Mouse (Mus musculus) CH12.LX (cell line): ENCODE measurements around the gene Nfkbiz. TPM values are rescaled to one million over a fixed set of nuclear protein-coding genes. Genes with fewer than 3 reads are reported as not detected.

Experiments used
- DNase-seq: peaks from one replicate; pipeline ENCODE4 v3.0.0-alpha.2; 2013; ENCODE audit errors: extremely low read depth
- H3K27ac ChIP-seq: 2 replicates; pipeline ENCODE4 v1.5.1; 2012; ENCODE audit warnings: low read depth, mild to moderate bottlenecking, control low read depth, moderate library complexity; ENCODE audit not compliant: insufficient read depth
- H3K27me3 ChIP-seq: replicated peaks from 2 replicates; pipeline ENCODE3; 2012; ENCODE audit warnings: inconsistent platforms
- H3K36me3 ChIP-seq, 2 experiments: replicated peaks in 1 of 2; 2 replicates each; pipeline versions ENCODE3 to v1.6.1; 2012; ENCODE audit warnings: inconsistent platforms in 1 of 2, low read length in 1 of 2, mild to moderate bottlenecking in 1 of 2, mixed read lengths in 1 of 2, moderate library complexity in 1 of 2; ENCODE audit not compliant: control insufficient read depth in 1 of 2, insufficient read depth in 1 of 2
- H3K4me1 ChIP-seq, 2 experiments: 2 replicates each; pipeline ENCODE4 v1.6.1; 2012; ENCODE audit warnings: inconsistent platforms in 1 of 2, moderate library complexity in 1 of 2; ENCODE audit not compliant: insufficient read depth in 2 of 2, control insufficient read depth in 1 of 2
- H3K4me2 ChIP-seq: 2 replicates; pipeline ENCODE4 v1.6.1; 2012; ENCODE audit warnings: low read depth, mild to moderate bottlenecking, control low read depth; ENCODE audit not compliant: poor library complexity, insufficient read depth, severe bottlenecking
- H3K4me3 ChIP-seq, 3 experiments: fragments of 150-350 bp in 1 of 3; sonication (generic) in 1 of 3; replicated peaks in 1 of 3; 2 replicates each; pipeline versions ENCODE3 to v1.5.1; 2011 to 2012; ENCODE audit warnings: low read depth in 2 of 3, low read length in 2 of 3, mild to moderate bottlenecking in 2 of 3, moderate library complexity in 2 of 3, control low read depth in 1 of 3, improper control_type of control experiment in 1 of 3, inconsistent platforms in 1 of 3, mixed read lengths in 1 of 3; ENCODE audit not compliant: poor library complexity in 1 of 3
- H3K79me2 ChIP-seq: replicated peaks from 2 replicates; pipeline ENCODE4 v1.6.1; 2012; ENCODE audit warnings: mild to moderate bottlenecking, moderate library complexity; ENCODE audit not compliant: control insufficient read depth, poor library complexity, insufficient read depth, severe bottlenecking; ENCODE audit errors: extremely low read depth
- H3K9ac ChIP-seq: 2 replicates; pipeline ENCODE4 v1.6.1; 2012; ENCODE audit warnings: low read depth, mild to moderate bottlenecking, control low read depth, moderate library complexity; ENCODE audit not compliant: insufficient read depth
- H3K9me3 ChIP-seq: replicated peaks from 2 replicates; pipeline ENCODE3; 2012; ENCODE audit warnings: low read length, inconsistent platforms, mixed read lengths
- BHLHE40 ChIP-seq: IDR thresholded peaks from 2 replicates; pipeline ENCODE4 v1.6.1; 2011; ENCODE audit warnings: mild to moderate bottlenecking, low read depth, low read length, improper control_type of control experiment
- E2F4 ChIP-seq: IDR thresholded peaks from 2 replicates; pipeline ENCODE4 v1.6.1; 2011; ENCODE audit warnings: low read depth, low read length, improper control_type of control experiment; ENCODE audit not compliant: insufficient replicate concordance
- ELF1 ChIP-seq: IDR thresholded peaks from 2 replicates; pipeline ENCODE4 v1.6.1; 2014; ENCODE audit warnings: low read depth, mild to moderate bottlenecking, inconsistent platforms, low read length, improper control_type of control experiment
- ETS1 ChIP-seq: conservative IDR thresholded peaks from 2 replicates; pipeline ENCODE4 v1.6.1; 2012; ENCODE audit warnings: low read depth, mild to moderate bottlenecking, inconsistent platforms, low read length, improper control_type of control experiment, moderate library complexity
- GABPA ChIP-seq: IDR thresholded peaks from 2 replicates; pipeline ENCODE4 v1.6.1; 2012; ENCODE audit warnings: low read depth, low read length, improper control_type of control experiment, inconsistent platforms; ENCODE audit not compliant: insufficient replicate concordance
- HCFC1 ChIP-seq: IDR thresholded peaks from 2 replicates; pipeline ENCODE4 v1.6.1; 2012; ENCODE audit warnings: low read depth, mild to moderate bottlenecking, inconsistent platforms, low read length, improper control_type of control experiment
- IRF4 ChIP-seq: IDR thresholded peaks from 2 replicates; pipeline ENCODE4 v1.6.1; 2014; ENCODE audit warnings: low read depth, mild to moderate bottlenecking, inconsistent platforms, low read length, improper control_type of control experiment
- JUN ChIP-seq: IDR thresholded peaks from 2 replicates; pipeline ENCODE4 v1.6.1; 2011; ENCODE audit warnings: low read depth, mild to moderate bottlenecking, low read length, improper control_type of control experiment, moderate library complexity; ENCODE audit not compliant: insufficient read depth
- KAT2A ChIP-seq: IDR thresholded peaks from 2 replicates; pipeline ENCODE4 v1.6.1; 2012; ENCODE audit warnings: low read length, improper control_type of control experiment, inconsistent platforms; ENCODE audit not compliant: insufficient replicate concordance
- MAFK ChIP-seq: IDR thresholded peaks from 2 replicates; pipeline ENCODE4 v1.6.1; 2011; ENCODE audit warnings: low read length, improper control_type of control experiment; ENCODE audit not compliant: insufficient replicate concordance
- MAX ChIP-seq: IDR thresholded peaks from 2 replicates; pipeline ENCODE4 v1.6.1; 2011; ENCODE audit warnings: low read length, improper control_type of control experiment
- MAZ ChIP-seq: IDR thresholded peaks from 2 replicates; pipeline ENCODE4 v1.6.1; 2012; ENCODE audit warnings: low read depth, mild to moderate bottlenecking, inconsistent platforms, low read length, improper control_type of control experiment, moderate library complexity
- MXI1 ChIP-seq: IDR thresholded peaks from 2 replicates; pipeline ENCODE4 v1.6.1; 2011; ENCODE audit warnings: mild to moderate bottlenecking, low read depth, low read length, improper control_type of control experiment
- NELFE ChIP-seq: IDR thresholded peaks from 2 replicates; pipeline ENCODE4 v1.6.1; 2011; ENCODE audit warnings: low read depth, low read length, improper control_type of control experiment
- POLR2A ChIP-seq: IDR thresholded peaks from 2 replicates; pipeline ENCODE4 v1.6.1; 2011; ENCODE audit warnings: low read depth, mild to moderate bottlenecking, improper control_type of control experiment, low read length
- POLR2AphosphoS2 ChIP-seq: IDR thresholded peaks from 2 replicates; pipeline ENCODE4 v1.6.1; 2011; ENCODE audit warnings: low read depth, low read length, improper control_type of control experiment
- SIN3A ChIP-seq: IDR thresholded peaks from 2 replicates; pipeline ENCODE4 v1.6.1; 2012; ENCODE audit warnings: low read length, improper control_type of control experiment, inconsistent platforms
- SMC3 ChIP-seq: IDR thresholded peaks from 2 replicates; pipeline ENCODE4 v1.6.1; 2011; ENCODE audit warnings: low read depth, low read length, improper control_type of control experiment
- ZC3H11A ChIP-seq: IDR thresholded peaks from 2 replicates; pipeline ENCODE4 v1.6.1; 2012; ENCODE audit warnings: low read depth, mild to moderate bottlenecking, inconsistent platforms, low read length, improper control_type of control experiment
- ZMIZ1 ChIP-seq: IDR thresholded peaks from 2 replicates; pipeline ENCODE4 v1.6.1; 2012; ENCODE audit warnings: low read depth, mild to moderate bottlenecking, inconsistent platforms, low read length, improper control_type of control experiment
- dilution Hi-C: fragments of 300-500 bp; cut with MboI; formaldehyde crosslinking; loops from 2 replicates; pipeline ENCODE4 v1.14.3; 2020; ENCODE audit warnings: low sequenced_read_pairs; ENCODE audit not compliant: extremely low pct_unique_long_range_greater_than_20kb, extremely low pct_ligation_motif_present
- in situ Hi-C: fragments of 300-500 bp; cut with MboI; formaldehyde crosslinking; loops from 3 replicates; pipeline ENCODE4 v1.14.3; 2019; ENCODE audit warnings: low sequenced_read_pairs, low pct_ligation_motif_present, low pct_unique_long_range_greater_than_20kb, mixed read lengths
- polyA plus RNA-seq: library from polyadenylated mRNA; unstranded; fragments of >175 nt; gene quantifications from 2 replicates; pipeline ENCODE4 v1.2.1, GENCODE M21; 2012; ENCODE audit warnings: low read depth; ENCODE audit not compliant: insufficient read length
- total RNA-seq, 2 experiments: library from RNA; depleted of rRNA; stranded (reverse); fragments of 300-350 nt in 1 of 2; fragments of >200 nt in 1 of 2; gene quantifications; 2 replicates each; pipeline ENCODE4 v1.2.3; 2012 to 2014

Gene Nfkbiz
- total and polyA plus RNA-seq, 3 experiments, result 13.7 to 19.7 (median 17.1) TPM

DNA sequence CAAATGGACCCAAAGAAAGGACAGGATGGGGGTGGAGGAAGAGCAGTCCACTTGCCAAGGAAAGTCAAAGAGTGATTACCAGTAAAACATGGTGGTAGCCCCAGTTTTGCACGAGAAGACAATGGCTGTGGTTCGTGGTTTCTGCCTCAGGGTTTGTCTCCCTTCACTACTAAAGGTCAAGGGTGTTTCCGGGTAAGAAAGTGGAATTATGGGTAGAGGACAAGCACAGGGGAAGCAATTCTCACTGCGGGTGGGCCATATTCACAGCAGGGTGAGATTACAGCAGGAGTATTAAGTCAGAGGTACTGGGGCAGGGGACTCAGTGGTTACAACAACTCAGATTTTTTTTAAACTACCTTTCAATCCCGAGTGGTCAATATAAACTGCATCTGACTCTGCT, 50.0 kb downstream of the Nfkbiz start:
- no peak overlapping the region for H3K27ac ChIP-seq
- in situ Hi-C loops (no loop called here), dilution Hi-C loops (no loop called here)
- DNase-seq, result no peak
- H3K79me2 ChIP-seq, result no peaks in the 10 kb centered on the region
- peaks cover 15 to 32% of the 10 kb centered on the region in 2 experiments for H3K4me1 ChIP-seq
- no peaks in the 10 kb centered on the region for H3K27me3 ChIP-seq
- no peaks in the 10 kb centered on the region for H3K36me3 ChIP-seq
- no peak for TF ChIP-seq IRF4
- TF ChIP-seq KAT2A, result no peak
- TF ChIP-seq ELF1, result peak; percentile 47; the same call in 1 of the 2 replicates
- TF ChIP-seq HCFC1, result peak; percentile 26; the same call in 1 of the 2 replicates
- no peak overlapping the region for H3K9ac ChIP-seq
- no peak overlapping the region for H3K4me3 ChIP-seq
- peaks cover 5% of the 10 kb centered on the region for H3K9me3 ChIP-seq
- no peak overlapping the region for H3K4me2 ChIP-seq

DNA sequence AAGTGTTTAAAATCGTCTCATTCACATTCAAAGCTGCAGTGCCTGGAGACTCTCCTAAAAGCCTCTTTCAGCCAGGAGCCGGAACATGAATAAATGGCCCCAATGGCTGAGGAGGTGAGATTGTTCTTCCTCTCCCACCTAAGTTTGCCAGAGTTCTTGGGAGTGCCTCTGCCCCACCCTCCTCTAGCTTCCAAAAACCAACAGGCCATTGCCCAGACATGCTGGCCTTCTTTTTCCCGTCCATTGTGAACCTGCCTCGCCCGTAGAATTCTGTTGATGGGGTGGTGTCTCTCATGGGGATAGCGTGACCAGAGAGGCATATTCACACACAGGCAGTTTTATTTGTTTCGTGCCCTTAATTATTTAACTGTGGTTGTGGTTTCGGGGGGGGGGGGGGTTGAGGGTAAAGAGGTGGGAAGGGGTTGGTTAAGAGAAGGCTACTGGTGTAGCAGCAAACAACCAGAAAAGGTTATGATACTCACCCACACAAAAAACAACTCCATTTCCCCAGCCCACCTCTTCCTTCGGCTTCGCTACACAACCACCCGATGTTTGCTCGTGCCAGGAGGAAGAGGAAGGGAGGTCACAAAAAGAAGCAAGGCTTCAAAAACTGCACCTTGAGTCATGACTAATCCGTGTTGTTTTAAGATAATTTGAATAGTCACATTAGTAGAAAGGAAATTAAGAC, 51.2 kb downstream of the Nfkbiz start:
- no peaks in the 10 kb centered on the region for H3K27me3 ChIP-seq
- H3K27ac ChIP-seq, result no peak overlapping the region
- DNase-seq, result no peak
- H3K4me3 ChIP-seq, result no peak overlapping the region
- H3K9me3 ChIP-seq, result peaks cover 5% of the 10 kb centered on the region
- no peak overlapping the region for H3K9ac ChIP-seq
- peaks cover 20 to 43% of the 10 kb centered on the region in 2 experiments for H3K4me1 ChIP-seq
- dilution Hi-C loops, result no loop called here
- H3K4me2 ChIP-seq, result no peak overlapping the region
- in situ Hi-C loops, result no loop called here
- no peaks in the 10 kb centered on the region for H3K79me2 ChIP-seq
- TF ChIP-seq SMC3, result no peak
- TF ChIP-seq POLR2AphosphoS2, result no peak
- TF ChIP-seq IRF4, result no peak
- TF ChIP-seq GABPA, result no peak
- TF ChIP-seq BHLHE40, result no peak
- no peaks in the 10 kb centered on the region for H3K36me3 ChIP-seq

DNA sequence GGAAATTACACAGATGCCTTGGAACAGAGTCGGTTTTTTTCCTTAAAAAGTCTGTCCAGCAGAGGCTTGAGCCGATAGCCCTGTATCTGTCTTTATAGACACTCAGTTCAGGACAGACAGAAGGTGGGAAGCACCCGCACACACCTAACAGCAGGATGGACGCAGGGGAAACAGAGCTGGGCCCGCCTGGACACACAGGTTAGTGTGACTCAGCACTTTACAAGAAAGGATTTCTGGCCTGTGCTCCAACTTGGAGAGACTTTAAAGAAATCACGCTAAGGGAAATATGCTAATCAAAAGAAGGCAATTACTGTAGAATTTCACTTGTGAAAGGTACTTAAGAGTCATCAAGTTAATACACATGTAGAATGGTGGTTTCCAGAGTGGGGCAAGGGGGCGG, 54.3 kb downstream of the Nfkbiz start:
- H3K4me1 ChIP-seq, result peaks cover 28 to 71% of the 10 kb centered on the region in 2 experiments
- H3K27ac ChIP-seq, result no peak overlapping the region
- no peaks in the 10 kb centered on the region for H3K9me3 ChIP-seq
- dilution Hi-C loops, result no loop called here
- H3K36me3 ChIP-seq, result no peaks in the 10 kb centered on the region
- TF ChIP-seq ETS1 (peak; percentile 4; the same call in 1 of the 2 replicates), KAT2A (no peak), ZC3H11A (no peak), IRF4 (0 out of 2 replicates have a peak, but pooled peaks have one; percentile 22), MAFK (peak; percentile 83), JUN (no peak), POLR2A (no peak), POLR2AphosphoS2 (no peak), SMC3 (no peak), ZMIZ1 (no peak), NELFE (no peak), E2F4 (no peak), SIN3A (0 out of 2 replicates have a peak, but pooled peaks have one; percentile 35), MAZ (no peak), MAX (no peak), MXI1 (0 out of 2 replicates have a peak, but pooled peaks have one; percentile 33), GABPA (no peak)
- H3K4me3 ChIP-seq, result no peak overlapping the region
- in situ Hi-C loops, result no loop called here
- no peaks in the 10 kb centered on the region for H3K27me3 ChIP-seq
- H3K79me2 ChIP-seq, result no peaks in the 10 kb centered on the region
- H3K9ac ChIP-seq, result no peak overlapping the region
- DNase-seq, result no peak
- peak overlapping the region; percentile 39 for H3K4me2 ChIP-seq
